Mouse (Mus musculus) ES-Bruce4 (cell line): ENCODE data around the gene Olfr1012.

ENCODE experiments used
- CTCF ChIP-seq: IDR thresholded peaks from one replicate; pipeline ENCODE4 v1.8.1; 2011; ENCODE audit warnings: low read depth, low read length
- EP300 ChIP-seq: IDR thresholded peaks from 2 replicates; pipeline ENCODE4 v1.6.1; 2011; ENCODE audit warnings: low read depth, low read length; ENCODE audit not compliant: insufficient read depth

DNA sequence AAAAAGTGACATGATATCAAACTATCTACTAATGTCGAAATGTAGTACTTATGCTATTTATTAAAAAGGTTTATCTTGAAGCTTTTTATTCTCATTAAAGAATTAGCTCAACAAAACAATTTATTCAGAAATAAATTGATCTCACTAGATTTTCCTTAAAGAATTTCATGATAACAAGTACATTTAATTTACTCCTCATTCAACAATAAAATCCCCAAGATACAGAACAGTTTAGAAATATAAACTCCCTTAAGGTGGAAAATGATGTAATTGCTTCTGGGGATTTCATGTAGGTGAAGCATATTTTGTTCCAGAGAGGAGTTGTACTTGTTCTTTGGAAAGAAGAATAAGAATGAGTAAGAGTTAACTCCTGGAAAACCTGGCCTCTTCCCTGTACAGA is 47.4 kb downstream of the Olfr1012 start, which contains the start of gene Olfr1009:
- TF ChIP-seq CTCF (no peak), EP300 (no peak)
